Mouse (Mus musculus) spleen, adult 18-20 months (tissue): ENCODE measurements around the gene Trip12.

Experiments used
- DNase-seq, 2 experiments: peaks; one replicate each; pipeline ENCODE4 v3.0.0; 2022; ENCODE audit warnings: mixed read lengths in 2 of 2

Gene Trip12

GRCm38 (mm10) chr1:84840018-84840664 lies at the start of gene Trip12:
Trip12 (minus strand) TSS chr1:84840516.
- DNase-seq: no peak

GRCm38 (mm10) chr1:84890005-84890393 lies 49.7 kb upstream of the Trip12 start:
- no peak for DNase-seq

- DNase-seq: no peak
Measured at GRCm38 (mm10) chr1:84889330-84890004, 49.2 kb upstream of the Trip12 start.

GRCm38 (mm10) chr1:84885921-84886320 lies 45.6 kb upstream of the Trip12 start:
- DNase-seq: no peak

DNA sequence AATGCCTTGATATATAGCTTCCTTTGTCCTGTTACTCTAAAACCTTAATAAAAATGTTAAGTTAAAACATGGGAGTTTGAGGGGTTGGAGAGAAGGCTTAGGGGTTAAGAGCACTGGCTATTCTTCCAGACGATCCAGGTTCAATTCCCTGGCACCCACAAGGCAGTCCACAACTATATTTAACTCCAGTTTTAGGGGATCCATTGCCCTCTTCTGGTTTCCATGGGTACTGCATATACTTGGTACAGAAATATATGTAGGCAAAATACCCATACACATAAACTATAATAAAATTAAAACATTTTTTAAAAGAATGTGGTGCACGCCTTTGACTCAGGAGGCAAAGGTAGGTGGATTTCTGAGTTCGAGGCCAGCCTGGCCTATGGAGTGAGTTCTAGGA lies 44.9 kb upstream of the Trip12 start:
- no peak for DNase-seq

DNA sequence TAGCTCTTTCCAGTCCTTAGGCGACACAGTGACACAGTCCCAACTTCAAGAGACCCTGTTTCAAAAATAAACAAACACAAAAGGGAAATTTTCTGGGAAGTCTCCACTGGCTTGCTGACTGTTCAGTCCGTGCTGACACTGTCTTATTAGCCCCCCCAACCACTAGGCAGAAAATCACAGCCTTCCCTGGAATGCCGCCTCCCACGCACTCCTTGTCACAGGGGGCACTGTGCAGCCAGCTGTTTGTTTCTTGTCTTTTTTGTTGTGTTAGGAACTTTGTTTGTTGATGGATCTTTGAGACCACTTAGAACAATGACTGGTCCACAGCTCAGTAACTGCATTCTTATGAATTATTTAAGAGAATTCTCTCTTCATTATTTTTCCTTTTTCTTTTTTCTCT lies 43.6 kb upstream of the Trip12 start:
- DNase-seq: no peak

DNA sequence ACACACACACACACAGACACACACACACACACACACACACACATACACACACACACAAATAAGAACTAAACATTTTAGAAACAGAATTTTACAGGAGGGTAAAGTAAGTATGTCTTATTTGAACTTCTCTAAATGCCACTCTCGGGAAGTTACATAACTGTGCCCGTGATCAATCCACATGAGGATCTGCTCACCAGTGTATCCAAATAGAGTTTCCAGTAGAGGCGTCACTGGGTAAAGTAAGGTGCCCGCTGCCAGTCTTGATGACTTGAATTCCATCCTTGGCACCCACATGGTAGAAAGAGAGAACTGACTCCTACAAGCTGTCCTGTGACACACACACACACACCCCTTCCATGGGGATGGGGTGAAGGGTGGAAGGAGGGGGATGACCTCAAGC lies 42.6 kb upstream of the Trip12 start:
- DNase-seq: no peak

- DNase-seq: no peak
Measured at GRCm38 (mm10) chr1:84882066-84882532, 41.8 kb upstream of the Trip12 start.

DNA sequence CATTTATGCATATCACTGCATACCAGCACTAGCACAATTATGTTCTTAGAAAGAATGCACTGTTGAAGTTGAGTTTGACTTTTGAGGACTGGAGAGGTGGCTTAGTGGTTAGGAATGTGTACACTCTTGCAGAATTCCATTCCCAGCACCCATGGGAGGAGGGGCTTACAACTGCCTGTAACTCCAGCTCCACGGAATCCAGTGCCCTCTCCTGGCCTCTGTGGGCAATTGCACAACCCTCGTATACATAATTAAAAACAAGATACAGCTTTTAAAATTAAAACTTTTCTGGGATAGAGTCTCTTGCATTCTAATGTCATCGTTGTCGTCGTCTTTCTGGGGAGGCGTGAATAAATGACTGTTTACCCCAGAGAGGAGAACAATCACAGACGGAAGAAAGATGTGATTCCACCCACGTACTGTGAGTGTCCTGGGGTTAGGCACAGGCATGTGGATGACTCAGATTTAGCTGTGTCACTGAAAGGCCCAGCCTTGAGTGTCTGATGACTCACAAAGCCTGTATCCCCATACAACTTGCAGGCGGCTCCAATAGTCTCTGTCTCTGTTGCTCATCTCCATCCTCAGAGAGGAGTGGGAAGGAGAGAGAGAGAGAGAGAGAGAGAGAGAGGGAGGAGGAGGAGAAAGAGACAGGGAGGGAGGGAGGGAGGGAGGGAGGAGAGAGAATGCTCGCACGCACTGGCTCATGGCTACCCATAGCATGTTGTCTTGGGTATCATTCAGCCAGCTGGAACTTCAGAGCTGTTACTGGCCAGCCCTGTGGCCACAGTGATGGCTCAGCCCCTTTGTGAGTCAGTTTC lies 41.1 kb upstream of the Trip12 start:
- DNase-seq: no peak

- no peak for DNase-seq
Measured at GRCm38 (mm10) chr1:84879571-84880120, 39.3 kb upstream of the Trip12 start.

GRCm38 (mm10) chr1:84877590-84877989 lies 37.3 kb upstream of the Trip12 start:
- DNase-seq: no peak

- no peak for DNase-seq
Measured at GRCm38 (mm10) chr1:84872939-84873338, 32.6 kb upstream of the Trip12 start.

- DNase-seq: no peak
Measured at GRCm38 (mm10) chr1:84872105-84872504, 31.8 kb upstream of the Trip12 start.

GRCm38 (mm10) chr1:84871131-84871530 lies 30.8 kb upstream of the Trip12 start:
- DNase-seq: no peak

- DNase-seq: no peak
Measured at GRCm38 (mm10) chr1:84869498-84869897, 29.2 kb upstream of the Trip12 start.

GRCm38 (mm10) chr1:84868841-84869240 lies 28.5 kb upstream of the Trip12 start:
- no peak for DNase-seq

DNA sequence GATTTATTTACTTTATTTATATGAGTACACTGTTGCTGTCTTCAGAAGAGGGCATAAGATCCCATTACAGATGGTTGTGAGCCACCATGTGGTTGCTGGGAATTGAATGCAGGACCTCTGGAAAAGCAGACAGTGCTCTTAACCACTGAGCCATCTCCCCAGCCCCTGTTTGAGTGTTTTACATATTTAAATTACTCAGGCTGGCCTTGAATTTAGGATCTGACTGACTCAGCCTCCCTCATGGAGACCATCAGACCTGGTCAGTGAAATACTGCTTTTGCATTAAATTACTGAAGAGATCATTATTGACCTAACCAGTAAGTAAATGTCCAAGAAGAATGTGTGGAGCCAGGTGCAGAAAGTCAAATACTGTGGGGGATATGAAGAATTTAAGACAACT lies 28.0 kb upstream of the Trip12 start:
- DNase-seq: no peak

GRCm38 (mm10) chr1:84866706-84867230 lies 26.5 kb upstream of the Trip12 start:
- DNase-seq: no peak

GRCm38 (mm10) chr1:84866231-84866630 lies 25.9 kb upstream of the Trip12 start:
- no peak for DNase-seq

DNA sequence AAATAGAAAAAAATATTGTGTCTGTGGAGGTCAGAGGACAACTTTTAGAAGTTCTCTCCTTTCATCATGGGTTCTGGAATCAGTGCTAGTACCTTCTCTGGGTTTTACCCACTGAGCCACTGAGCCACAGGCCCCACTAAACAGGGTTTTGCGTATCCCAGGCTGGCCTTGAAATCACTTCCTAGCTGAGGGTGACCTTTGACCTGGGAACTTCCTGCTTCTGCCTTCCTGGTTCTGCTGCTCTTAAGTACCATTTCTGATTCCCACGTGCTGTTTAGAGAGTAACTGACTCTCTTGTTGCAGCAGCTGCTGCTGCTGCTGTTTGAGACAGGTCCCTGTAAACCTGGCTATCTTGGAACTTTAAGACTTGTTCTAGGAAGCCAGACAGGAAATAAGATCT lies 24.3 kb upstream of the Trip12 start:
- DNase-seq: no peak

DNA sequence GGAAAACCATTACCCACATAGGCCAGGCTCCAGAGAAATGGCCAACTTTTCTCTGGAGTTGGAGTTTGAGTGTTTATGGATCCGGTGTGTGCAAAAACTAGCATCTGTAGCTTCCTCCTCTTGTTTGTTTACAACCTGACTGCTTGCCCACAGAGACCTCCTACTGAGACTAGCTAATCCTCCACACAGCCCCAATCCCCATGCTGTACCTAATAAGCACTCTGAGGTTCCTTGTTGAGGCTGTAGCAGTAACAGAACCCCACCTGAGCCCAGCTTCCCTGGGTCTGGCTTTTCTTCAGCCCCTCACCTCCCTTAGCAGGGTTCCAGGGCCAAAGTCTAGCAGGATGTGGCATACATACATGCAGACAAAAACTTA lies 20.9 kb upstream of the Trip12 start:
- DNase-seq: no peak

- no peak for DNase-seq
Measured at GRCm38 (mm10) chr1:84860360-84861254, 20.3 kb upstream of the Trip12 start.
